Mouse (Mus musculus): ENCODE results near the gene Vps33a.
A peak's percentile ranks its signal among the peaks of the same experiment; 100 is the strongest.

Gene Vps33a

GRCm38 (mm10) chr5:123572357-123573186 is at the start of gene Vps33a:
Vps33a (minus strand) TSS chr5:123573038.
- DNase-seq (ENCODE audit: low spot score) = peak; percentile 99

- DNase-seq (ENCODE audit: low spot score) = no peak
These were observed 49.6 kb upstream of the Vps33a start for GRCm38 (mm10) chr5:123622421-123622820.

GRCm38 (mm10) chr5:123618558-123618957 is 45.7 kb upstream of the Vps33a start:
- DNase-seq (ENCODE audit: low spot score) = no peak

GRCm38 (mm10) chr5:123614246-123614645 is 41.4 kb upstream of the Vps33a start:
- DNase-seq (ENCODE audit: low spot score) = no peak

- DNase-seq (ENCODE audit: low spot score) = peak; percentile 92
These were observed 37.0 kb upstream of the Vps33a start for GRCm38 (mm10) chr5:123609843-123610242.

- no peak for DNase-seq (ENCODE audit: low spot score)
These were observed 36.6 kb upstream of the Vps33a start for GRCm38 (mm10) chr5:123609416-123609815.

- no peak for DNase-seq (ENCODE audit: low spot score)
These were observed 34.4 kb upstream of the Vps33a start for GRCm38 (mm10) chr5:123607211-123607669.

- DNase-seq (ENCODE audit: low spot score) = peak; percentile 68
These were observed 30.7 kb upstream of the Vps33a start for GRCm38 (mm10) chr5:123603496-123603895.

- no peak for DNase-seq (ENCODE audit: low spot score)
These were observed 29.3 kb upstream of the Vps33a start for GRCm38 (mm10) chr5:123602174-123602573.

- no peak for DNase-seq (ENCODE audit: low spot score)
These were observed 26.5 kb upstream of the Vps33a start for GRCm38 (mm10) chr5:123599319-123599718.

GRCm38 (mm10) chr5:123593622-123594280 is 20.9 kb upstream of the Vps33a start:
- no peak for DNase-seq (ENCODE audit: low spot score)

GRCm38 (mm10) chr5:123580043-123580442 is 7.2 kb upstream of the Vps33a start:
- DNase-seq (ENCODE audit: low spot score) = no peak

GRCm38 (mm10) chr5:123576696-123577095 is 3.9 kb upstream of the Vps33a start:
- DNase-seq (ENCODE audit: low spot score) = no peak

- DNase-seq (ENCODE audit: low spot score) = no peak
These were observed 524 bp upstream of the Vps33a start for GRCm38 (mm10) chr5:123573362-123573761.

- DNase-seq (ENCODE audit: low spot score) = peak; percentile 1
These were observed 11.7 kb downstream of the Vps33a start for GRCm38 (mm10) chr5:123561128-123561527.

GRCm38 (mm10) chr5:123559588-123559987 is 13.2 kb downstream of the Vps33a start:
- DNase-seq (ENCODE audit: low spot score) = peak; percentile 1

- peak; percentile 57 for DNase-seq (ENCODE audit: low spot score)
These were observed 16.4 kb downstream of the Vps33a start for GRCm38 (mm10) chr5:123556451-123556850.

- DNase-seq (ENCODE audit: low spot score) = peak; percentile 1
These were observed 17.1 kb downstream of the Vps33a start for GRCm38 (mm10) chr5:123555693-123556092.

- DNase-seq (ENCODE audit: low spot score) = peak; percentile 1
These were observed 39.0 kb downstream of the Vps33a start for GRCm38 (mm10) chr5:123533801-123534200.

- peak; percentile 2 for DNase-seq (ENCODE audit: low spot score)
These were observed 42.8 kb downstream of the Vps33a start for GRCm38 (mm10) chr5:123530056-123530455.

- DNase-seq (ENCODE audit: low spot score) = peak; percentile 4
These were observed 44.2 kb downstream of the Vps33a start for GRCm38 (mm10) chr5:123528641-123529040.

GRCm38 (mm10) chr5:123525916-123526495 is 46.8 kb downstream of the Vps33a start:
- no peak for DNase-seq (ENCODE audit: low spot score)

GRCm38 (mm10) chr5:123525281-123525680 is 47.6 kb downstream of the Vps33a start, which contains the start of gene Gm49027:
Gm49027 (minus strand) TSS chr5:123525488.
- DNase-seq (ENCODE audit: low spot score) = no peak

Data from layer of hippocampus, adult 11-12 months (tissue).